Mouse (Mus musculus) CH12.LX (cell line): ENCODE results near the gene Grap. TPM values are rescaled to one million over a fixed set of nuclear protein-coding genes. Genes with fewer than 3 reads are reported as not detected.

ENCODE experiments used
- DNase-seq: peaks from one replicate; pipeline ENCODE4 v3.0.0-alpha.2; 2013; ENCODE audit errors: extremely low read depth
- H3K27ac ChIP-seq: 2 replicates; pipeline ENCODE4 v1.5.1; 2012; ENCODE audit warnings: low read depth, mild to moderate bottlenecking, control low read depth, moderate library complexity; ENCODE audit not compliant: insufficient read depth
- H3K27me3 ChIP-seq: replicated peaks from 2 replicates; pipeline ENCODE3; 2012; ENCODE audit warnings: inconsistent platforms
- H3K36me3 ChIP-seq, 2 experiments: replicated peaks in 1 of 2; 2 replicates each; pipeline versions ENCODE3 to v1.6.1; 2012; ENCODE audit warnings: inconsistent platforms in 1 of 2, low read length in 1 of 2, mild to moderate bottlenecking in 1 of 2, mixed read lengths in 1 of 2, moderate library complexity in 1 of 2; ENCODE audit not compliant: control insufficient read depth in 1 of 2, insufficient read depth in 1 of 2
- H3K4me1 ChIP-seq, 2 experiments: 2 replicates each; pipeline ENCODE4 v1.6.1; 2012; ENCODE audit warnings: inconsistent platforms in 1 of 2, moderate library complexity in 1 of 2; ENCODE audit not compliant: insufficient read depth in 2 of 2, control insufficient read depth in 1 of 2
- H3K4me2 ChIP-seq: 2 replicates; pipeline ENCODE4 v1.6.1; 2012; ENCODE audit warnings: low read depth, mild to moderate bottlenecking, control low read depth; ENCODE audit not compliant: poor library complexity, insufficient read depth, severe bottlenecking
- H3K4me3 ChIP-seq, 3 experiments: fragments of 150-350 bp in 1 of 3; sonication (generic) in 1 of 3; replicated peaks in 1 of 3; 2 replicates each; pipeline versions ENCODE3 to v1.5.1; 2011 to 2012; ENCODE audit warnings: low read depth in 2 of 3, low read length in 2 of 3, mild to moderate bottlenecking in 2 of 3, moderate library complexity in 2 of 3, control low read depth in 1 of 3, improper control_type of control experiment in 1 of 3, inconsistent platforms in 1 of 3, mixed read lengths in 1 of 3; ENCODE audit not compliant: poor library complexity in 1 of 3
- H3K79me2 ChIP-seq: replicated peaks from 2 replicates; pipeline ENCODE4 v1.6.1; 2012; ENCODE audit warnings: mild to moderate bottlenecking, moderate library complexity; ENCODE audit not compliant: control insufficient read depth, poor library complexity, insufficient read depth, severe bottlenecking; ENCODE audit errors: extremely low read depth
- H3K9ac ChIP-seq: 2 replicates; pipeline ENCODE4 v1.6.1; 2012; ENCODE audit warnings: low read depth, mild to moderate bottlenecking, control low read depth, moderate library complexity; ENCODE audit not compliant: insufficient read depth
- H3K9me3 ChIP-seq: replicated peaks from 2 replicates; pipeline ENCODE3; 2012; ENCODE audit warnings: low read length, inconsistent platforms, mixed read lengths
- BHLHE40 ChIP-seq: IDR thresholded peaks from 2 replicates; pipeline ENCODE4 v1.6.1; 2011; ENCODE audit warnings: mild to moderate bottlenecking, low read depth, low read length, improper control_type of control experiment
- CHD2 ChIP-seq: IDR thresholded peaks from 2 replicates; pipeline ENCODE4 v1.6.1; 2011; ENCODE audit warnings: low read length, improper control_type of control experiment
- E2F4 ChIP-seq: IDR thresholded peaks from 2 replicates; pipeline ENCODE4 v1.6.1; 2011; ENCODE audit warnings: low read depth, low read length, improper control_type of control experiment; ENCODE audit not compliant: insufficient replicate concordance
- ELF1 ChIP-seq: IDR thresholded peaks from 2 replicates; pipeline ENCODE4 v1.6.1; 2014; ENCODE audit warnings: low read depth, mild to moderate bottlenecking, inconsistent platforms, low read length, improper control_type of control experiment
- ETS1 ChIP-seq: conservative IDR thresholded peaks from 2 replicates; pipeline ENCODE4 v1.6.1; 2012; ENCODE audit warnings: low read depth, mild to moderate bottlenecking, inconsistent platforms, low read length, improper control_type of control experiment, moderate library complexity
- GABPA ChIP-seq: IDR thresholded peaks from 2 replicates; pipeline ENCODE4 v1.6.1; 2012; ENCODE audit warnings: low read depth, low read length, improper control_type of control experiment, inconsistent platforms; ENCODE audit not compliant: insufficient replicate concordance
- HCFC1 ChIP-seq: IDR thresholded peaks from 2 replicates; pipeline ENCODE4 v1.6.1; 2012; ENCODE audit warnings: low read depth, mild to moderate bottlenecking, inconsistent platforms, low read length, improper control_type of control experiment
- JUND ChIP-seq: conservative IDR thresholded peaks from 2 replicates; pipeline ENCODE4 v1.6.1; 2011; ENCODE audit warnings: low read depth, low read length, improper control_type of control experiment
- KAT2A ChIP-seq: IDR thresholded peaks from 2 replicates; pipeline ENCODE4 v1.6.1; 2012; ENCODE audit warnings: low read length, improper control_type of control experiment, inconsistent platforms; ENCODE audit not compliant: insufficient replicate concordance
- MAFK ChIP-seq: IDR thresholded peaks from 2 replicates; pipeline ENCODE4 v1.6.1; 2011; ENCODE audit warnings: low read length, improper control_type of control experiment; ENCODE audit not compliant: insufficient replicate concordance
- MAZ ChIP-seq: IDR thresholded peaks from 2 replicates; pipeline ENCODE4 v1.6.1; 2012; ENCODE audit warnings: low read depth, mild to moderate bottlenecking, inconsistent platforms, low read length, improper control_type of control experiment, moderate library complexity
- MEF2A ChIP-seq: IDR thresholded peaks from 2 replicates; pipeline ENCODE4 v1.6.1; 2014; ENCODE audit warnings: low read depth, mild to moderate bottlenecking, inconsistent platforms, low read length, improper control_type of control experiment, borderline replicate concordance
- PAX5 ChIP-seq: IDR thresholded peaks from 2 replicates; pipeline ENCODE4 v1.6.1; 2012; ENCODE audit warnings: low read length, inconsistent platforms, mixed read lengths
- RCOR1 ChIP-seq: conservative IDR thresholded peaks from 2 replicates; pipeline ENCODE4 v1.6.1; 2012; ENCODE audit warnings: low read depth, mild to moderate bottlenecking, inconsistent platforms, low read length, improper control_type of control experiment
- SIN3A ChIP-seq: IDR thresholded peaks from 2 replicates; pipeline ENCODE4 v1.6.1; 2012; ENCODE audit warnings: low read length, improper control_type of control experiment, inconsistent platforms
- SMC3 ChIP-seq: IDR thresholded peaks from 2 replicates; pipeline ENCODE4 v1.6.1; 2011; ENCODE audit warnings: low read depth, low read length, improper control_type of control experiment
- TCF12 ChIP-seq: IDR thresholded peaks from 2 replicates; pipeline ENCODE4 v1.6.1; 2014; ENCODE audit warnings: low read depth, mild to moderate bottlenecking, inconsistent platforms, low read length, improper control_type of control experiment
- USF1 ChIP-seq: IDR thresholded peaks from 2 replicates; pipeline ENCODE4 v1.6.1; 2014; ENCODE audit warnings: low read depth, mild to moderate bottlenecking, inconsistent platforms, low read length, improper control_type of control experiment
- USF2 ChIP-seq: conservative IDR thresholded peaks from 2 replicates; pipeline ENCODE4 v1.6.1; 2011; ENCODE audit warnings: low read depth, low read length, improper control_type of control experiment
- ZMIZ1 ChIP-seq: IDR thresholded peaks from 2 replicates; pipeline ENCODE4 v1.6.1; 2012; ENCODE audit warnings: low read depth, mild to moderate bottlenecking, inconsistent platforms, low read length, improper control_type of control experiment
- dilution Hi-C: fragments of 300-500 bp; cut with MboI; formaldehyde crosslinking; loops from 2 replicates; pipeline ENCODE4 v1.14.3; 2020; ENCODE audit warnings: low sequenced_read_pairs; ENCODE audit not compliant: extremely low pct_unique_long_range_greater_than_20kb, extremely low pct_ligation_motif_present
- in situ Hi-C: fragments of 300-500 bp; cut with MboI; formaldehyde crosslinking; loops from 3 replicates; pipeline ENCODE4 v1.14.3; 2019; ENCODE audit warnings: low sequenced_read_pairs, low pct_ligation_motif_present, low pct_unique_long_range_greater_than_20kb, mixed read lengths
- polyA plus RNA-seq: library from polyadenylated mRNA; unstranded; fragments of >175 nt; gene quantifications from 2 replicates; pipeline ENCODE4 v1.2.1, GENCODE M21; 2012; ENCODE audit warnings: low read depth; ENCODE audit not compliant: insufficient read length
- total RNA-seq, 2 experiments: library from RNA; depleted of rRNA; stranded (reverse); fragments of 300-350 nt in 1 of 2; fragments of >200 nt in 1 of 2; gene quantifications; 2 replicates each; pipeline ENCODE4 v1.2.3; 2012 to 2014

Grap gene
- total and polyA plus RNA-seq, 3 experiments = 274 to 412 (median 280) TPM

GRCm38 (mm10) chr11:61699460-61699859 is 46.4 kb downstream of the Grap start:
- Histone ChIP-seq H3K4me2 (no peak overlapping the region), H3K9ac (no peak overlapping the region), H3K36me3 (peaks cover 90 to 96% of the 10 kb centered on the region in 2 experiments), H3K27ac (peak overlapping the region; percentile 89), H3K27me3 (no peaks in the 10 kb centered on the region), H3K4me1 (peaks cover 46 to 91% of the 10 kb centered on the region in 2 experiments), H3K4me3 (peak overlapping the region in 1 of 3 experiments; percentile 20), H3K9me3 (no peaks in the 10 kb centered on the region), H3K79me2 (peaks cover 5% of the 10 kb centered on the region; the same call in 1 of the 2 replicates)
- dilution Hi-C loops = no loop called here
- DNase-seq = no peak
- TF ChIP-seq USF1 = no peak
- no peak for TF ChIP-seq MEF2A
- no peak for TF ChIP-seq GABPA
- no peak for TF ChIP-seq RCOR1
- TF ChIP-seq SIN3A = no peak
- in situ Hi-C loops = no loop called here

- dilution Hi-C loops (no loop called here), in situ Hi-C loops (loop anchor here (5.0 kb wide), 1 partner anchor 33 kb away; no protein-coding TSS in a partner anchor)
- no peaks in the 10 kb centered on the region for H3K27me3 ChIP-seq
- H3K4me3 ChIP-seq = no peak overlapping the region
- no peak overlapping the region for H3K4me2 ChIP-seq
- H3K4me1 ChIP-seq = peaks cover 46 to 94% of the 10 kb centered on the region in 2 experiments
- H3K79me2 ChIP-seq = peaks cover 5% of the 10 kb centered on the region; the same call in 1 of the 2 replicates
- peak; percentile 44 for DNase-seq
- TF ChIP-seq USF1 (no peak), E2F4 (no peak), MAZ (no peak), PAX5 (no peak), USF2 (no peak), CHD2 (no peak), ETS1 (0 out of 2 replicates have a peak, but pooled peaks have one; percentile 19), MAFK (no peak), TCF12 (no peak), ELF1 (no peak), JUND (no peak), SMC3 (no peak), ZMIZ1 (no peak), SIN3A (no peak), HCFC1 (no peak), KAT2A (no peak), BHLHE40 (peak; percentile 62; the same call in 1 of the 2 replicates)
- no peak overlapping the region for H3K9ac ChIP-seq
- peak overlapping the region; percentile 89 for H3K27ac ChIP-seq
- H3K36me3 ChIP-seq = peaks cover 90 to 96% of the 10 kb centered on the region in 2 experiments
- H3K9me3 ChIP-seq = no peaks in the 10 kb centered on the region
Measured at GRCm38 (mm10) chr11:61699933-61700332, 46.9 kb downstream of the Grap start.
